Comparison of ENCODE assay signal across 50 mouse cellular contexts in the genomic region with DNA sequence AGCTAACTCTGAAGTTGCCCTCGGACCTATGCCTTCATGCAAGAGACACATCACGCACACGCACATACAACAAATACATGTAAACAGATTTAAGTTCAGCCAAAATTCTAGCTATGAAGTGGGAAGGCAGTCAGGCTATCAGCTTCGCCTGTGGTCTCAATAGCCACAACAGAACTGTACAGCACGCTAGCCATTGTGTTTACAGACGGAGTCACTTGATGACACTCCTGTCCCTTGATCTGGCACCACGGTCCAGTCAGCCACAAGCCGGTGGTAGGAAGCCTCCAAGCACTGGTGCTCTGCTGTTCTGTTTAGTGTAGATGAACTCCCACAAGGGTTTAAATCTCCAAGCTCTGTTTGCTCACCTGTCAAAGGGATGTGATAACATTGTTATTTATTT. TPM values are rescaled to one million over a fixed set of nuclear protein-coding genes. Genes with fewer than 3 reads are reported as not detected.
"Had no signal": no experiment of that assay in that cellular context is flagged by ENCODE, and none has a peak within 500 bp of the region (broad histone marks: within the 10 kb centered on the region; RNA-seq: fewer than 3 reads in every experiment).

No protein-coding gene starts in this region.

- H3K36me3 ChIP-seq: heart, embryonic 12.5 days; heart, embryonic 13.5 days; heart, embryonic 15.5 days; hindbrain, embryonic 10.5 days; hindbrain, embryonic 12.5 days; hindbrain, embryonic 13.5 days; hindbrain, embryonic 15.5 days; intestine, embryonic 15.5 days; kidney, embryonic 15.5 days had no signal

- H3K4me2 ChIP-seq: heart, embryonic 12.5 days; heart, embryonic 13.5 days; heart, embryonic 15.5 days; hindbrain, embryonic 12.5 days; hindbrain, embryonic 13.5 days; hindbrain, embryonic 14.5 days; hindbrain, embryonic 15.5 days; intestine, embryonic 15.5 days; kidney, embryonic 15.5 days had no signal

- DNase-seq: heart, postnatal 10 days; heart, postnatal 14 days; heart, postnatal 36 days; heart, postnatal 4 days; kidney, adult 11 months; kidney, adult 18-20 months; kidney, adult 2 months; kidney, adult 8-10 months; kidney, adult 9 months; kidney, postnatal 10 days; kidney, postnatal 14 days; kidney, postnatal 25 days; kidney, postnatal 36 days; kidney, postnatal 4 days; layer of hippocampus, adult 9-11 months; layer of hippocampus, postnatal 36 days had no signal

- H3K27ac ChIP-seq: heart, embryonic 13.5 days; heart, embryonic 15.5 days; hindbrain, embryonic 10.5 days; hindbrain, embryonic 12.5 days; hindbrain, embryonic 13.5 days; hindbrain, embryonic 14.5 days; hindbrain, embryonic 15.5 days; hindbrain, postnatal 0 days; intestine, embryonic 15.5 days; kidney, embryonic 15.5 days; kidney, postnatal 0 days; layer of hippocampus, adult 2 months; left cerebral cortex, adult 2 months had no signal

- H3K4me1 ChIP-seq: hindbrain, embryonic 10.5 days; hindbrain, embryonic 12.5 days; intestine, embryonic 15.5 days had no signal

- H3K27me3 ChIP-seq: heart, embryonic 12.5 days; heart, embryonic 13.5 days; heart, embryonic 15.5 days; hindbrain, embryonic 12.5 days; hindbrain, embryonic 13.5 days; hindbrain, embryonic 15.5 days; intestine, embryonic 15.5 days; kidney, embryonic 15.5 days had no signal

- H3K4me3 ChIP-seq: heart, embryonic 12.5 days; heart, embryonic 13.5 days; heart, embryonic 15.5 days; hindbrain, embryonic 10.5 days; hindbrain, embryonic 12.5 days; hindbrain, embryonic 13.5 days; hindbrain, embryonic 15.5 days; intestine, embryonic 15.5 days; kidney, embryonic 15.5 days; layer of hippocampus, adult 2 months; left cerebral cortex, adult 2 months had no signal

- H3K9ac ChIP-seq: heart, embryonic 12.5 days; heart, embryonic 13.5 days; heart, embryonic 15.5 days; hindbrain, embryonic 12.5 days; hindbrain, embryonic 13.5 days; hindbrain, embryonic 14.5 days; hindbrain, embryonic 15.5 days; intestine, embryonic 15.5 days; kidney, embryonic 15.5 days had no signal

- H3K9me3 ChIP-seq: heart, embryonic 12.5 days; heart, embryonic 13.5 days; heart, embryonic 15.5 days; hindbrain, embryonic 10.5 days; hindbrain, embryonic 12.5 days; hindbrain, embryonic 13.5 days; hindbrain, embryonic 15.5 days; intestine, embryonic 15.5 days; kidney, embryonic 15.5 days had no signal

- ATAC-seq: hindbrain, embryonic 16.5 days; hindbrain, postnatal 0 days; inflammation-experienced regulatory T-cells, adult 6 months; intestine, embryonic 15.5 days; intestine, embryonic 16.5 days; intestine, postnatal 0 days had no signal

RNA-seq across cellular contexts. Expression of gene Gm10160, which starts 9.6 kb away (rescaled TPM):
- total RNA-seq: heart, postnatal 10 days; heart, postnatal 14 days; heart, postnatal 36 days; heart, postnatal 4 days; hematopoietic stem cell, adult 5-6 weeks; hindbrain, postnatal 0 days; layer of hippocampus, adult 18-20 months; layer of hippocampus, adult 2 months; layer of hippocampus, adult 8-10 months; layer of hippocampus, postnatal 10 days; layer of hippocampus, postnatal 14 days; layer of hippocampus, postnatal 25 days; layer of hippocampus, postnatal 36 days; left cerebral cortex, adult 18-20 months; left cerebral cortex, adult 2 months; left cerebral cortex, adult 8-10 months had no signal
- polyA plus RNA-seq: heart, embryonic 12.5 days; heart, embryonic 13.5 days; heart, embryonic 14.5 days; heart, embryonic 15.5 days; heart, embryonic 16.5 days; heart, postnatal 0 days; hindbrain, embryonic 10.5 days; hindbrain, embryonic 11.5 days; hindbrain, embryonic 12.5 days; hindbrain, embryonic 13.5 days; hindbrain, embryonic 14.5 days; hindbrain, embryonic 15.5 days; hindbrain, embryonic 16.5 days; hindbrain, postnatal 0 days; inflammation-experienced regulatory T-cells, adult 6 months; intestine, embryonic 14.5 days; intestine, embryonic 15.5 days; intestine, embryonic 16.5 days; intestine, postnatal 0 days; kidney, adult 2 months; kidney, embryonic 14.5 days; kidney, embryonic 15.5 days; kidney, embryonic 16.5 days; kidney, postnatal 0 days; large intestine, adult 2 months had no signal
